Mouse (Mus musculus) ES-Bruce4 (cell line): ENCODE measurements around the gene L3mbtl4. TPM values are rescaled to one million over a fixed set of nuclear protein-coding genes. Genes with fewer than 3 reads are reported as not detected.
"Not testable (repeated sequence)": the region's sequence is repeated elsewhere in the genome, so short reads cannot be mapped to it uniquely, and the experiment has no call there.

ENCODE experiments used
- H3K27ac ChIP-seq: 2 replicates; pipeline ENCODE4 v1.5.1; 2012; ENCODE audit warnings: low read length, inconsistent platforms; ENCODE audit not compliant: insufficient read depth
- H3K27me3 ChIP-seq: 2 replicates; pipeline ENCODE4 v1.6.1; 2012; ENCODE audit warnings: mild to moderate bottlenecking, low read length, inconsistent platforms; ENCODE audit not compliant: control insufficient read depth, poor library complexity, insufficient read depth, severe bottlenecking
- H3K36me3 ChIP-seq: 2 replicates; pipeline ENCODE4 v1.6.1; 2012; ENCODE audit warnings: inconsistent platforms, mild to moderate bottlenecking, low read length, moderate library complexity; ENCODE audit not compliant: control insufficient read depth, poor library complexity, insufficient read depth, severe bottlenecking
- H3K4me1 ChIP-seq: one replicate; pipeline ENCODE4 v1.8.1; 2011; ENCODE audit warnings: low read length; ENCODE audit not compliant: control insufficient read depth, insufficient read depth
- H3K4me3 ChIP-seq: 2 replicates; pipeline ENCODE4 v1.5.1; 2011; ENCODE audit warnings: low read depth, mild to moderate bottlenecking, low read length
- H3K9ac ChIP-seq: 2 replicates; pipeline ENCODE4 v1.6.1; 2012; ENCODE audit warnings: low read depth, mild to moderate bottlenecking, inconsistent platforms; ENCODE audit not compliant: poor library complexity, severe bottlenecking
- H3K9me3 ChIP-seq: replicated peaks from 2 replicates; pipeline ENCODE4 v1.6.1; 2012; ENCODE audit warnings: mild to moderate bottlenecking, low read length, inconsistent platforms; ENCODE audit not compliant: control insufficient read depth, poor library complexity, insufficient read depth, severe bottlenecking
- CTCF ChIP-seq: IDR thresholded peaks from one replicate; pipeline ENCODE4 v1.8.1; 2011; ENCODE audit warnings: low read depth, low read length
- EP300 ChIP-seq: IDR thresholded peaks from 2 replicates; pipeline ENCODE4 v1.6.1; 2011; ENCODE audit warnings: low read depth, low read length; ENCODE audit not compliant: insufficient read depth
- POLR2A ChIP-seq: IDR thresholded peaks from one replicate; pipeline ENCODE4 v1.8.1; 2011; ENCODE audit warnings: low read length; ENCODE audit not compliant: insufficient read depth
- polyA plus RNA-seq: library from polyadenylated mRNA; stranded (reverse); fragments of >200 nt; gene quantifications from 2 replicates; pipeline ENCODE4 v1.2.4, GENCODE M21; 2011; ENCODE audit warnings: low read depth; ENCODE audit not compliant: missing spikeins, insufficient read depth, insufficient read length

L3mbtl4 gene
- polyA plus RNA-seq, 1 experiment, result not detected

DNA sequence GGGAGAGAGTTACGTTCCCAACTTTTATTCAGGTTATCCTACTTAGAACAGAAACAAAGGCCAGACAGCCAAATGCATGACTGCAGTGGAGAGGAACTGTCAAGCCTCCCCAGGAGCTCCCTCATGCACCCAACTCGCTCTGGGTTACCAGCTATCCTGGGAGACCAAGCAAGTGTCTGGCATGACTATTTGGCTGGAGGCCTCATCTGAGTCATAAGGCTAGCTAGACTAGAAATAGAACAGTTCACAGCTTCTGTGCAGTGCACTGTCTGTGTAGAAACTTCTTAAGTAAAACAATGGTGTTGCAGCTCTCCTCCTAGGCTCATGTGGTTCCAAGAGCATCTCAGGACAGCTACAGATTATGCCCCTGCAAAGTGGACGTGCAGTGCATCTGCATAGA is 218.6 kb downstream of the L3mbtl4 start:
- no peaks in the 10 kb centered on the region for H3K27me3 ChIP-seq
- H3K4me3 ChIP-seq, result no peak overlapping the region
- no peaks in the 10 kb centered on the region for H3K36me3 ChIP-seq
- no peak overlapping the region for H3K27ac ChIP-seq
- no peaks in the 10 kb centered on the region for H3K9me3 ChIP-seq
- TF ChIP-seq POLR2A (no peak), EP300 (no peak)
- H3K4me1 ChIP-seq, result no peaks in the 10 kb centered on the region
- H3K9ac ChIP-seq, result no peak overlapping the region

DNA sequence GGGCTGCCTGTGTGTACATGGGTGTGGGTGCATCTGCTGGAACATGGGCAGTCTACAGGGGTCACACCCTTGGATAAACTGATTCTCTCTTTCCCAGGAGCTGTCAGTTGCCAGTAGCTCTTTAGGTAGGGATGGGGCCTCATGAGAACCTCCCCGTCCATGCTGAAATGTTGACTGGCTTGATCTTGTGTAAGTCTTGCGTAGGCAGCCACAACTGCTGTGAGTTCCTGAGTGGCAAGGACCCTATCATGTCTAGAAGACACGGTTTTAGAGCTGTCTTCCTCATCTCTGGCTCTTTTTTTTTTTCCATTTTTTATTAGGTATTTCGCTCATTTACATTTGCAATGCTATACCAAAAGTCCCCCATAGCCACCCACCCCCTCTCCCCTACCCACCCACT is 229.4 kb downstream of the L3mbtl4 start:
- H3K36me3 ChIP-seq, H3K27ac ChIP-seq, H3K4me3 ChIP-seq, H3K9ac ChIP-seq, H3K27me3 ChIP-seq, H3K9me3 ChIP-seq, H3K4me1 ChIP-seq: not testable (repeated sequence)

DNA sequence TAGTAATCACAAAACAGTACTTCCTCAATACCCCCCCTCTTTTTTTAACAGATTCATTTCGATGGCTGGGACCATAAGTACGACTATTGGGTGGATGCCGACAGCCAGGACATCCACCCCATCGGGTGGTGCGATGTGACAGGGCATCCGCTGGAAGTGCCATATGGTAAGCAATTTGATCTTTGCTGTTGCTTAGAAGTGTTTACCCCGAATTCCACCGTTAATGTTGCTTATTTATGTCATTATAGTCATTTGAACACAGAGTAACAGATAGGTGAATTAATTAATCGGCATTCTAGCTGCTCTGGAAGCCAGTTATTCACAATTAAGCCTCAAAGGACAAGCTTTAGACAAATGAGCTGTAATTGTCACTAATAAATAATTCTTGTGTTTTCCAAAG is 286.1 kb downstream of the L3mbtl4 start:
- H3K9me3 ChIP-seq, result no peaks in the 10 kb centered on the region
- H3K36me3 ChIP-seq, result no peaks in the 10 kb centered on the region
- TF ChIP-seq POLR2A (no peak), CTCF (no peak), EP300 (no peak)
- H3K4me3 ChIP-seq, result no peak overlapping the region
- no peak overlapping the region for H3K27ac ChIP-seq
- H3K27me3 ChIP-seq, result no peaks in the 10 kb centered on the region
- no peaks in the 10 kb centered on the region for H3K4me1 ChIP-seq
- no peak overlapping the region for H3K9ac ChIP-seq

DNA sequence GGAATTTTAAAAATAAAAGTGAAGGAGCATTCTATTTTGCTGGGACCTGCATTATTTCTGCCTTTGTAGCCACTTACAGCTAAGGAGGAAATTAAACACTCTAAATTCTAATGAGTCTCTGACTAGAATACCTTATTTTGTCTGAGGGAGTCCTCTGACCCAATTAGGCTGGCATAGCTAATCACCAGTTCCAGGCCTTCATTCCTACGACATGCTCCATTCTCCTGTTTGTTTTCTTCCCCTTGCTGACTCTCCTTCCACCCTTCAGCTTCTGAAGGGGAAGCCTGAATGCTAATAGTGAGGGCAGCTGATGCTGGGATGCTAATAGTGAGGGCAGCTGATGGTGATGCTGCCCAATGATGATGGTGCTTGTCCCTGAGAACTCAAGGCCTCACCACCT is 286.7 kb downstream of the L3mbtl4 start:
- Histone ChIP-seq H3K9me3 (no peaks in the 10 kb centered on the region), H3K4me1 (no peaks in the 10 kb centered on the region), H3K4me3 (no peak overlapping the region), H3K36me3 (no peaks in the 10 kb centered on the region), H3K9ac (no peak overlapping the region), H3K27ac (no peak overlapping the region), H3K27me3 (no peaks in the 10 kb centered on the region)
- TF ChIP-seq EP300 (no peak), CTCF (no peak), POLR2A (no peak)

DNA sequence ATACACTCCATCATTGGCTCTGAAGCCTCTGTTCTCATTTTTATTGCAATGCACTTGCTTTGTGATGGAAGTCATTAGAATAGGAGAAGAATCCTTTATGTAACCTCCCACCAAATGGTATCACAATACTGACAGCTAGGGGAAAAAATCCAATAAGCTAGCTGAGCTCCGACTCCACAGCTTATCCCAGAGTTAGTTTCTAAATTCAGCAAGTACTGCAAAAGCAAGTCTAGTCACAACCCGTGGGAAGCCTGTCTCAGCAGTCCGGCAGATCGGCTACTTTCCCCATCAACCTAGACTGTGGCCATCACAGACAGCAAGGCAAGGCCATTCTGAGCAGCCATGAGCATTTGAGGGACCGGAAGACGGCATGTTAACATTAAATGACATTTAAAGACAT is 298.2 kb downstream of the L3mbtl4 start:
- no peak overlapping the region for H3K4me3 ChIP-seq
- no peaks in the 10 kb centered on the region for H3K27me3 ChIP-seq
- H3K4me1 ChIP-seq, result no peaks in the 10 kb centered on the region
- H3K27ac ChIP-seq, result no peak overlapping the region
- no peaks in the 10 kb centered on the region for H3K36me3 ChIP-seq
- 0 out of 2 replicates have a peak, but pooled peaks cover 6% of the 10 kb centered on the region for H3K9me3 ChIP-seq
- no peak overlapping the region for H3K9ac ChIP-seq
- TF ChIP-seq CTCF, result no peak
- no peak for TF ChIP-seq POLR2A
- no peak for TF ChIP-seq EP300

DNA sequence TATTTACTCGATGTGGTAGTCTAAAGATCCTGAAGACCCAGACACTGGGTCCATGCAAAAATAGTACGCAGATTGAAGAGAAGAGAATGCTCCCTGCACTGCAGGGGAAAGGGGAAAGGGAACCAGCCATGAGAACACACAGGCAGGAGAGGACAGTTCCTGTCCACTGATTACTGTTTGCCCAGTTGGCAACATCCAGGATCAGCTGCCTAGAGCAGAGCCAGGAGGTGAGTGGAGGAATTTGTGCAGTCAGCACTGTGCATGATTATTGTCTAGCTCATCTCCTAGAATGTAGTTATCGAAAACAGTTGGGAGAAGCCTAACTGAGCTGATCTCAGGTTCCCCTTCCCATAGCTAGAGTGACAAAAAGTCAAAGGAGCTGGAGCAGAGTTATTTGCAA is 311.6 kb downstream of the L3mbtl4 start:
- H3K4me1 ChIP-seq, result no peaks in the 10 kb centered on the region
- TF ChIP-seq POLR2A (no peak), CTCF (no peak), EP300 (no peak)
- no peak overlapping the region for H3K9ac ChIP-seq

More for the DNA sequence above, 311.6 kb downstream of the L3mbtl4 start:
- no peaks in the 10 kb centered on the region for H3K27me3 ChIP-seq
- 0 out of 2 replicates have a peak, but pooled peaks cover 3% of the 10 kb centered on the region for H3K9me3 ChIP-seq
- no peaks in the 10 kb centered on the region for H3K36me3 ChIP-seq
- H3K27ac ChIP-seq, result no peak overlapping the region
- H3K4me3 ChIP-seq, result no peak overlapping the region
